Mouse (Mus musculus) thymus, adult 2 months (tissue): Measurements from ENCODE around the gene Kri1.

Experiments used
- CTCF ChIP-seq: fragments of 200-500 bp; IDR thresholded peaks from 2 replicates; pipeline ENCODE4 v1.5.1; 2012; ENCODE audit warnings: mild to moderate bottlenecking, control low read depth, low read length, moderate library complexity, borderline replicate concordance; ENCODE audit not compliant: control insufficient read depth, poor library complexity, insufficient read depth; ENCODE audit errors: extremely low read depth
- POLR2A ChIP-seq: fragments of 200-500 bp; IDR thresholded peaks from 2 replicates; pipeline ENCODE4 v1.6.1; 2012; ENCODE audit warnings: mild to moderate bottlenecking, low read length, control low read depth, moderate library complexity; ENCODE audit not compliant: control insufficient read depth, poor library complexity, insufficient read depth; ENCODE audit errors: extremely low read depth

GRCm38 (mm10) chr9:21283994-21284393 is 3.8 kb downstream of the Kri1 start:
- no peak for TF ChIP-seq CTCF
- TF ChIP-seq POLR2A: no peak
